Mouse (Mus musculus): ENCODE measurements around the gene Gsc. TPM values are rescaled to one million over a fixed set of nuclear protein-coding genes. Genes with fewer than 3 reads are reported as not detected.
A peak's percentile ranks its signal among the peaks of the same experiment; 100 is the strongest.

Gene Gsc
- total and polyA plus RNA-seq, 3 experiments: 0.14 TPM; not detected in 2

GRCm38 (mm10) chr12:104433214-104433613, 39.9 kb downstream of the Gsc start:
- Histone ChIP-seq H3K36me3 (ENCODE audit: control insufficient read depth, insufficient read depth, low read length) (no peaks in the 10 kb centered on the region), H3K4me1 (ENCODE audit: control insufficient read depth, insufficient read depth, low read length) (no peaks in the 10 kb centered on the region), H3K9ac (ENCODE audit: low read depth, low read length) (no peak overlapping the region), H3K79me2 (replicated peaks; ENCODE audit: control insufficient read depth, insufficient read depth, low read length) (no peaks in the 10 kb centered on the region), H3K27me3 (ENCODE audit: control insufficient read depth, insufficient read depth, low read length) (no peaks in the 10 kb centered on the region), H3K4me3 (no peak overlapping the region), H3K27ac (no peak overlapping the region)
- WGBS: 49% methylated on average over 7 of the region's 7 CpGs
- intact Hi-C loops (cut with DNase I): no loop called here
- no peak for TF ChIP-seq POLR2A (IDR thresholded peaks at IDR 0.05; ENCODE audit: insufficient read depth, low read depth, low read length)
- no peak for TF ChIP-seq EP300 (IDR thresholded peaks at IDR 0.05; ENCODE audit: insufficient read depth, low read depth, low read length)
- TF ChIP-seq CTCF (IDR thresholded peaks at IDR 0.05): no peak
- no peak for DNase-seq

GRCm38 (mm10) chr12:104431359-104431758, 41.8 kb downstream of the Gsc start:
- H3K4me1 ChIP-seq (ENCODE audit: control insufficient read depth, insufficient read depth, low read length): no peaks in the 10 kb centered on the region
- no peak for TF ChIP-seq EP300 (IDR thresholded peaks at IDR 0.05; ENCODE audit: insufficient read depth, low read depth, low read length)
- no peak for TF ChIP-seq CTCF (IDR thresholded peaks at IDR 0.05)
- TF ChIP-seq POLR2A (IDR thresholded peaks at IDR 0.05; ENCODE audit: insufficient read depth, low read depth, low read length): no peak
- 66% methylated on average over 10 of the region's 10 CpGs for WGBS
- H3K27me3 ChIP-seq (ENCODE audit: control insufficient read depth, insufficient read depth, low read length): no peaks in the 10 kb centered on the region
- H3K27ac ChIP-seq: no peak overlapping the region
- no peak overlapping the region for H3K9ac ChIP-seq (ENCODE audit: low read depth, low read length)
- no peak for DNase-seq
- intact Hi-C loops (cut with DNase I): no loop called here
- no peak overlapping the region for H3K4me3 ChIP-seq
- H3K79me2 ChIP-seq (replicated peaks; ENCODE audit: control insufficient read depth, insufficient read depth, low read length): no peaks in the 10 kb centered on the region
- no peaks in the 10 kb centered on the region for H3K36me3 ChIP-seq (ENCODE audit: control insufficient read depth, insufficient read depth, low read length)

GRCm38 (mm10) chr12:104426915-104427314, 46.2 kb downstream of the Gsc start:
- WGBS: 8% methylated on average over 7 of the region's 7 CpGs

GRCm38 (mm10) chr12:104425591-104425990, 47.5 kb downstream of the Gsc start:
- no peak overlapping the region for H3K27ac ChIP-seq
- 66% methylated on average over 3 of the region's 3 CpGs for WGBS
- no peaks in the 10 kb centered on the region for H3K27me3 ChIP-seq (ENCODE audit: control insufficient read depth, insufficient read depth, low read length)
- H3K79me2 ChIP-seq (replicated peaks; ENCODE audit: control insufficient read depth, insufficient read depth, low read length): no peaks in the 10 kb centered on the region
- H3K4me3 ChIP-seq: no peak overlapping the region
- intact Hi-C loops (cut with DNase I): no loop called here
- H3K4me1 ChIP-seq (ENCODE audit: control insufficient read depth, insufficient read depth, low read length): no peaks in the 10 kb centered on the region
- no peaks in the 10 kb centered on the region for H3K36me3 ChIP-seq (ENCODE audit: control insufficient read depth, insufficient read depth, low read length)
- TF ChIP-seq EP300 (IDR thresholded peaks at IDR 0.05; ENCODE audit: insufficient read depth, low read depth, low read length) (no peak), POLR2A (IDR thresholded peaks at IDR 0.05; ENCODE audit: insufficient read depth, low read depth, low read length) (no peak), CTCF (IDR thresholded peaks at IDR 0.05) (no peak)
- H3K9ac ChIP-seq (ENCODE audit: low read depth, low read length): no peak overlapping the region
- no peak for DNase-seq

More at GRCm38 (mm10) chr12:104426915-104427314, 46.2 kb downstream of the Gsc start:
- intact Hi-C loops (cut with DNase I): no loop called here
- no peak overlapping the region for H3K9ac ChIP-seq (ENCODE audit: low read depth, low read length)
- H3K4me3 ChIP-seq: no peak overlapping the region
- H3K79me2 ChIP-seq (replicated peaks; ENCODE audit: control insufficient read depth, insufficient read depth, low read length): no peaks in the 10 kb centered on the region
- no peaks in the 10 kb centered on the region for H3K4me1 ChIP-seq (ENCODE audit: control insufficient read depth, insufficient read depth, low read length)
- H3K27me3 ChIP-seq (ENCODE audit: control insufficient read depth, insufficient read depth, low read length): no peaks in the 10 kb centered on the region
- DNase-seq: peak in 1 of 2 experiments; percentile 38
- no peak overlapping the region for H3K27ac ChIP-seq
- TF ChIP-seq CTCF (IDR thresholded peaks at IDR 0.05) (peak; percentile 82), EP300 (IDR thresholded peaks at IDR 0.05; ENCODE audit: insufficient read depth, low read depth, low read length) (no peak), POLR2A (IDR thresholded peaks at IDR 0.05; ENCODE audit: insufficient read depth, low read depth, low read length) (no peak)
- no peaks in the 10 kb centered on the region for H3K36me3 ChIP-seq (ENCODE audit: control insufficient read depth, insufficient read depth, low read length)

- TF ChIP-seq POLR2A (IDR thresholded peaks at IDR 0.05; ENCODE audit: insufficient read depth, low read depth, low read length): no peak
- no peak for TF ChIP-seq EP300 (IDR thresholded peaks at IDR 0.05; ENCODE audit: insufficient read depth, low read depth, low read length)
- TF ChIP-seq CTCF (IDR thresholded peaks at IDR 0.05): no peak
- Histone ChIP-seq H3K4me3 (no peak overlapping the region), H3K27me3 (ENCODE audit: control insufficient read depth, insufficient read depth, low read length) (no peaks in the 10 kb centered on the region), H3K36me3 (ENCODE audit: control insufficient read depth, insufficient read depth, low read length) (no peaks in the 10 kb centered on the region), H3K27ac (no peak overlapping the region), H3K79me2 (replicated peaks; ENCODE audit: control insufficient read depth, insufficient read depth, low read length) (no peaks in the 10 kb centered on the region), H3K9ac (ENCODE audit: low read depth, low read length) (no peak overlapping the region), H3K4me1 (ENCODE audit: control insufficient read depth, insufficient read depth, low read length) (no peaks in the 10 kb centered on the region)
- 47% methylated on average over 11 of the region's 11 CpGs for WGBS
- peak in 1 of 2 experiments; percentile 14 for DNase-seq
- intact Hi-C loops (cut with DNase I): no loop called here
These were observed 50.3 kb downstream of the Gsc start for GRCm38 (mm10) chr12:104422615-104423392.

Other genes starting within 250 kb of the Gsc start
- gene Serpina3g, start 237.1 kb downstream of the Gsc start, total RNA-seq (2021): 1 to 10 TPM; 1.1 to 1.6 TPM
- gene Serpina3g, start 237.1 kb downstream of the Gsc start, polyA plus RNA-seq (2012; rRNA removed): 0.59 and 2.0 TPM in 2 replicates
- gene Serpina3i, start 210.2 kb downstream of the Gsc start, total RNA-seq (2021): under 1 TPM in 1 of 2 experiments, not detected in 1; 0.94 TPM
- gene Serpina3i, start 210.2 kb downstream of the Gsc start, polyA plus RNA-seq (2012; rRNA removed): 0.10 and 0.12 TPM in 2 replicates
- not detected for gene Serpina3j, start 158.8 kb downstream of the Gsc start, total RNA-seq (2021)
- not detected in 2 replicates for gene Serpina3j, start 158.8 kb downstream of the Gsc start, polyA plus RNA-seq (2012; rRNA removed)
- under 1 TPM; 0.14 to 0.34 TPM for gene Serpina3k, start 134.8 kb downstream of the Gsc start, total RNA-seq (2021)
- gene Serpina3k, start 134.8 kb downstream of the Gsc start, polyA plus RNA-seq (2012; rRNA removed): 2.3 TPM in 1 of 2 replicates, not detected in the other
- not detected for gene Serpina3m, start 134.8 kb downstream of the Gsc start, total RNA-seq (2021)
- 0.12 TPM in 1 of 2 replicates, not detected in the other for gene Serpina3m, start 134.8 kb downstream of the Gsc start, polyA plus RNA-seq (2012; rRNA removed)
- 10 to 100 TPM in 1 of 2 experiments, 1 to 10 TPM in 1; 6.2 to 14.9 TPM for gene Serpina3n, start 66.6 kb downstream of the Gsc start, total RNA-seq (2021)
- 10.1 and 13.2 TPM in 2 replicates for gene Serpina3n, start 66.6 kb downstream of the Gsc start, polyA plus RNA-seq (2012; rRNA removed)

All from heart, adult 2 months (tissue).